Mouse (Mus musculus) limb, embryonic 13.5 days (tissue): Measurements from ENCODE around the gene Coro7. TPM values are rescaled to one million over a fixed set of nuclear protein-coding genes. Genes with fewer than 3 reads are reported as not detected.

ENCODE experiments used
- ATAC-seq: fragments of 200-750 bp; cut with Nextera tagmentation; 2 replicates; pipeline ENCODE4 v1.8.0; 2017; ENCODE audit warnings: low read depth, moderate number of reproducible peaks, moderate TSS enrichment; ENCODE audit not compliant: low FRiP score
- H3K27ac ChIP-seq: fragments of 300-500 bp; sonication (generic); 2 replicates; pipeline ENCODE4 v1.5.1; 2015; ENCODE audit warnings: inconsistent platforms, mild to moderate bottlenecking, moderate library complexity
- H3K27me3 ChIP-seq: fragments of 300-500 bp; sonication (generic); 2 replicates; pipeline ENCODE4 v1.6.1; 2015; ENCODE audit warnings: mild to moderate bottlenecking, inconsistent platforms
- H3K36me3 ChIP-seq: fragments of 300-500 bp; sonication (generic); 2 replicates; pipeline ENCODE4 v1.6.1; 2015; ENCODE audit warnings: inconsistent platforms, mild to moderate bottlenecking, moderate library complexity
- H3K4me1 ChIP-seq: fragments of 300-500 bp; sonication (generic); 2 replicates; pipeline ENCODE4 v1.6.1; 2015; ENCODE audit warnings: inconsistent platforms
- H3K4me2 ChIP-seq: fragments of 300-500 bp; sonication (generic); replicated peaks from 2 replicates; pipeline ENCODE4 v1.6.1; 2015; ENCODE audit warnings: inconsistent platforms, mild to moderate bottlenecking, moderate library complexity
- H3K4me3 ChIP-seq: fragments of 300-500 bp; sonication (generic); 2 replicates; pipeline ENCODE4 v1.5.1; 2015; ENCODE audit warnings: moderate library complexity, mild to moderate bottlenecking, inconsistent platforms
- H3K9ac ChIP-seq: fragments of 300-500 bp; sonication (generic); 2 replicates; pipeline ENCODE4 v1.6.1; 2015; ENCODE audit warnings: mild to moderate bottlenecking, inconsistent platforms
- H3K9me3 ChIP-seq: fragments of 300-500 bp; sonication (generic); 2 replicates; pipeline ENCODE4 v1.6.1; 2016; ENCODE audit warnings: inconsistent platforms
- WGBS: fragments of 180-500 bp; shearing (Covaris S2); methylation state at CpG from one replicate; pipeline ENCODE4 v1.1.7; 2015; 5-methylcytosine and 5-hydroxymethylcytosine counted together
- polyA plus RNA-seq: library from polyadenylated mRNA; unstranded; fragments of >200 nt; fragmentation: Nextera tagmentation; extraction: Ambion mirVana; gene quantifications from 2 replicates; pipeline ENCODE4 v1.2.1, GENCODE M21; 2015

Gene Coro7
- 19.6 and 20.8 TPM in 2 replicates for polyA plus RNA-seq

DNA sequence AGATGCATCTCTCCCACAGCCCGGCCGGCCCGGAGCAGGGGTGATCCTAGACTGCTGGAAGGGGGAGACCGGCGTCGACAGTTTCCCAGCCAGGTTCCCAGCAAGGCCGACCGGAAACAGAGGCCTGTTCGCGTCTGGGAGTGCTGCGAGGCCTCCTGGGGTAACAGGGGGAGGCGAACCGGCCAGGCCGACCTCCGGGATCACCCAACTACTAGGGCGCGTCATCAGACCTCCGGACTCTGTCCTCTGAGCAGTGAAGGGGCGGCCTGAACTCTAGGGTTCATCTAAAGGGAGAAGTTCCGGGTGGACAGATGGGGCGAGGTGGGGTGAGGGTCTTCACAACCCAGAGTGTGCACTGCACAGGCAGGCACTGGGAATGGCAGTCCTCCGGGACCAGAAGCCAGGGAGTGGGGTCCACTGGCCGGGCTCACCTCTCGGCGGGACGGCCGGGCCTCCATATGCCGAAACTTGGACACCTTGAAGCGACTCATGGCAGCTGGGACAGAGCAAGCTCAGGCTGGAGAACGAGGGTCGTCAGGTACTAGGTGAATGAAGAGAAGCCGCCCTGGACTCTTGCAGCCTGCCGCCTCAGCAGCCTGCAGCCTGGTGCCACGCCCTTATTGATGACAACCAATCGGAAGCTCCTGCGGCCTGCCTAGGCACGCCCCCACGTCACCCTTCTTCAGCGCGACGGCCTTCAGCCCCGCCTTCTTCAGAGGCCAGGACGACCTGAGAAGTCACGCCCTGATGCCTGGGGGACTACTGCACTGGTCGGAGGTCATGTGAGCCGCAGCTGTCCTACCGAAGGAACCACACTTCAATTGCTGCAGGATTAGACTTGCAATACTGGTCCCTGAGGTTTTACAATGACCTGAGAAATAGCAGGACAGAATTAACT lies at the start of gene Coro7:
Gene Coro7 (minus strand): TSS at position 657 of the 898 bp plus-strand sequence.
- under 1% methylated on average over 47 of the region's 47 CpGs for WGBS
- H3K27me3 ChIP-seq, result no peaks in the 10 kb centered on the region
- H3K27ac ChIP-seq, result no peak within 1 kb of the TSS; the same call in 1 of the 2 replicates
- peak within 1 kb of the TSS; percentile 95 for H3K4me2 ChIP-seq
- no peaks in the 10 kb centered on the region for H3K9me3 ChIP-seq
- peak; percentile 91 for ATAC-seq
- H3K36me3 ChIP-seq, result peaks cover 21% of the 10 kb centered on the region
- peak within 1 kb of the TSS; percentile 81 for H3K9ac ChIP-seq
- H3K4me3 ChIP-seq, result peak within 1 kb of the TSS; percentile 73
- H3K4me1 ChIP-seq, result peaks cover 21% of the 10 kb centered on the region

DNA sequence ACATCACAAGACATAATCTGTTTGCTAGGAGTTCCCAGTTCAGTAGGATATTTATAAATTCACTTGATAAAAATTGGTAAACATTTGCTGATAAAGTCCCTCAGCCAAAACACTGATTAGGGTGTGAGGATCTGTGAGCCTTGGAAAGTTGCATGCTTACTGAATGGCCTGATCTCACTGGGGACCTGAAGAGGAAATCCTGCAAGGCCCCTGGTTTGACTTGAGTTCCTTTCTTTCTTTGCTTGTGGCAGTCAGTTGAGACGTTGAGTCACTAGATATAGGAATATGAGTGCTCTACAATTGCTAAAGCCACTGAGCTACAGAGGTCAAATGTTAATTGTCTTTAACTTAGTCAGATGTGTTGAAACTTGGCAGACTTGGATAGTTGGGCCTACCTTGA lies 48.4 kb upstream of the Coro7 start:
- no peak for ATAC-seq
- Histone ChIP-seq H3K4me1 (peaks cover 22% of the 10 kb centered on the region), H3K27me3 (no peaks in the 10 kb centered on the region), H3K27ac (no peak overlapping the region), H3K4me3 (no peak overlapping the region), H3K9ac (no peak overlapping the region), H3K9me3 (no peaks in the 10 kb centered on the region), H3K4me2 (peak overlapping the region; percentile 88), H3K36me3 (no peaks in the 10 kb centered on the region)
- 59% methylated on average over 1 of the region's 1 CpGs for WGBS

DNA sequence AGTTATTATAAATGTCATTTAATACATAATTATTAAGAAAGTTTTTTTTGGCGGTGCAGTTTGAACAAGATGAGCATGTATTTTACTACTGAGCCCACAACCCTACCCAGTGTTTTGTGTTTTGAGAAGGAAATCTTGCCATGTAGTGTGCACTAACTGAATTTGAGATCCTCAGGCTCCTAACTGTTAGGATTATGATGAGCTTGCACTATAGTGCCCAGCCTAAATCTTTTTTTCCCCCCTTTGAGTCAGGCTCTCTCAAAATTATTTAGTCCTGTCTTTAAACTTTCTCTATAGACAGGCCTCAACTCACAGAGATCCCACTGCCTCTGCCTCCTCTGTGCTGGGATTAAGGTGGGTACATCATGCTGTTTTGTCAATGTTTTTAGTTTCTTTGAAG lies 47.9 kb upstream of the Coro7 start:
- Histone ChIP-seq H3K36me3 (no peaks in the 10 kb centered on the region), H3K4me1 (peaks cover 22% of the 10 kb centered on the region), H3K4me3 (peak overlapping the region; percentile 85), H3K9me3 (no peaks in the 10 kb centered on the region), H3K27me3 (no peaks in the 10 kb centered on the region), H3K4me2 (peak overlapping the region; percentile 88), H3K9ac (0 out of 2 replicates have a peak overlapping the region, but pooled peaks have one; percentile 92), H3K27ac (no peak overlapping the region)
- WGBS, result 92% methylated on average over 1 of the region's 1 CpGs
- ATAC-seq, result no peak

DNA sequence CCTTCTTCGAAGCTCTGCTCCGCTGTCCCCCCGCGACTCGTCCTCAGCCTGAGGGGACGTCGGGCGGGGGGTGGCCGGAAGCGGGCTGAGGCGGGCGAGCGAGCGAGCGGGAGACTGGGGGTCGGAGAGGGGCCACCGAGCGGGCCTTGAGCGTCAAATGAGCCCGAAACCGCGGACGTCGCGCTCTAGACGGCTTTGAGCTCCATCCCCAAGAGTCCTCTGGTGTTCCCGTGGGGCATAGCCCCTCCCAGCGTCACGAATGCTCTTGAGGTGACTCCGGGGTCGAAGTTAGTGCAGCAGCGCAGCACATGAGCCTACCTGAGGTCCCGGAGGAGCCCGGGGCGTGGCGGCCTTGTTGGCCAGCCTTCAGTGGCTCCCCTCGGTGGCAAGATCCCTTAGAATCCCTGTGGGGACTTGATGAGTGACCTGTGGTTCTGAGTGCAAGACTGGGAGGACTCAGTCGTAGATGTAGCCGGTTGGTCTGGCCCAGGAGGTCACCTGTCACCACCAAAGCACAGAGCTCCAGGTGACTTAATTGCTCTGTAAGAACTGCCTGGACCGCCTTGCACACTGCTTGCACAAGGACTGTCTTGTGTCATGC lies 47.1 kb upstream of the Coro7 start:
- peak; percentile 60; the same call in 1 of the 2 replicates for ATAC-seq
- Histone ChIP-seq H3K9ac (peak overlapping the region; percentile 92), H3K27me3 (no peaks in the 10 kb centered on the region), H3K27ac (peak overlapping the region; percentile 83), H3K4me1 (peaks cover 22% of the 10 kb centered on the region), H3K4me2 (peak overlapping the region; percentile 88), H3K4me3 (peak overlapping the region; percentile 85), H3K9me3 (no peaks in the 10 kb centered on the region), H3K36me3 (no peaks in the 10 kb centered on the region)
- under 1% methylated on average over 39 of the region's 40 CpGs for WGBS

DNA sequence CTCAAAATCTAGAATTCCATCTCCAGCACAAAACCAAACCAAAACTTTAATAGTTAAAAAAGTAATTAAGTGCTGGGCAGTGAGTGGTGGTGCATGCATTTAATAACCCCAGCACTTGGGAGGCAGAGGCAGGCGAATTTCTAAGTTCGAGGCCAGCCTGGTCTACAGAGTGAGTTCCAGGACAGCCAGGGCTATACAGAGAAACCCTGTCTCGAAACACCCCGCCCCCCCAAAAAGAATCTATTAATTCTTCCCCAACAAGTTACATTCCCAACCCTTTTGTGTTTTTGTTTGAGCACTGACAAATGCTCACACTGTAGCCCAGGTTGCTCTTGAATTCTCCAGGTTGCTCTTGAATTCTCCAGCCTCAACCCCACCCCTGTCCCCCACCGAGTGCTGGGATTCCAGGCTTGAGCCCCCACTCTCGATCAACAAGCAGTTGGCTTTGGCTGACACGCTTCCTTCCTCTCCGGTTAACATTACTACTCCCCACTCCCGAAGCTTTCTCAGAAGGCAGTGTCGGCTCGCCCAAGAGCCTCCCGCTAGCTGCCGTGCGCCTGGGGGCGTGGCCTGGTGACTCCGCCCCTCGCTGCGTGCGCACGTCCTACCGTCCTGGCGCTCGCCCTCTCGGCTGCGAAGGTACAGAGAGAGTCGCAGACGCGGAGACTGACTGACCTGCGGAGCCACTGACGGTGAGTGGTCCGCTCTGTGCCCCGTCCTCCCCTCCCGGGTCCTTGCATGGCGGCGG lies 46.4 kb upstream of the Coro7 start, which contains the start of gene Hmox2:
Gene Hmox2 (plus strand): TSS at position 582 of the 748 bp plus-strand sequence.
- peak; percentile 95 for ATAC-seq
- Histone ChIP-seq H3K36me3 (no peaks in the 10 kb centered on the region), H3K4me3 (peak within 1 kb of the TSS; percentile 85), H3K4me1 (peaks cover 22% of the 10 kb centered on the region), H3K4me2 (peak within 1 kb of the TSS; percentile 88), H3K27me3 (no peaks in the 10 kb centered on the region), H3K9ac (peak within 1 kb of the TSS; percentile 92), H3K27ac (peak within 1 kb of the TSS; percentile 83), H3K9me3 (no peaks in the 10 kb centered on the region)
- 5% methylated on average over 34 of the region's 35 CpGs for WGBS

DNA sequence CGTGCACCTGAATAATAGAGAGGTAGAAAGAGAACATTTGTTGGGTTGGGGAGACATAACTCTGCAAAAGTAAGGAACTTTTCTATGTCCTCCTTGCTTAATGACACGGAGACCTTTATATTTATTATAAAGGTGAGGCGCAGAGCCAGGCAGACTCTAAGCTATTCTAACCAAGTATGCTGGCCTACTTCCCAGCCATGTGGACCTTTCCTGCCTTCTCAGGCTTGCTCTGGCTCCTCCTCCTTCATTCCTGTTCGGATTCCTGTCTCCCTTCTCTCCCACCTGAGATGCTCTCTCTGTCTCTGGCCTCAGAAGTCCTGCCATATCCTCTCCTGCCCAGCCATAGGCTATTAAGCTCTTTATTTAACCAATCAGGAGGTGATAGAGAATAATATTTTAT lies 45.7 kb upstream of the Coro7 start:
- Histone ChIP-seq H3K4me1 (peaks cover 22% of the 10 kb centered on the region), H3K36me3 (no peaks in the 10 kb centered on the region), H3K27me3 (no peaks in the 10 kb centered on the region), H3K4me3 (no peak overlapping the region), H3K9me3 (no peaks in the 10 kb centered on the region), H3K9ac (no peak overlapping the region), H3K27ac (no peak overlapping the region), H3K4me2 (peak overlapping the region; percentile 88; the same call in 1 of the 2 replicates)
- no peak for ATAC-seq
- 77% methylated on average over 4 of the region's 4 CpGs for WGBS

DNA sequence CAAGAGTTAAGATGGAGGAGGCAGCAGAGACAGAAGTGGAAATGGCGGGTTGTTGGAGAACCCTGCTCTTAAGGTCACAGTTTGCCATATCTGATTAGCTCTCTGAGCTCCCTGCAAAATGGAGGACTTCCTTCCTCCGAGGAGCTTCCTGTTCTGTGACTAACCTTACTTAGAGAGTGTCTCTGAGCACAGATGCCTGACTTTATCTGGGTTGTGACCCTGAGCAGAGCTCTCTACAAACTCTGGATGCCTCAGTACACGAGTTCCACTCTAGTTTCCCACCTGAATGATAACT lies 43.3 kb upstream of the Coro7 start:
- no peaks in the 10 kb centered on the region for H3K9me3 ChIP-seq
- WGBS, result 74% methylated on average over 3 of the region's 3 CpGs
- H3K9ac ChIP-seq, result no peak overlapping the region
- H3K4me2 ChIP-seq, result no peak overlapping the region
- peaks cover 24% of the 10 kb centered on the region for H3K4me1 ChIP-seq
- H3K4me3 ChIP-seq, result no peak overlapping the region
- ATAC-seq, result no peak
- no peaks in the 10 kb centered on the region for H3K27me3 ChIP-seq
- H3K27ac ChIP-seq, result no peak overlapping the region
- H3K36me3 ChIP-seq, result no peaks in the 10 kb centered on the region

DNA sequence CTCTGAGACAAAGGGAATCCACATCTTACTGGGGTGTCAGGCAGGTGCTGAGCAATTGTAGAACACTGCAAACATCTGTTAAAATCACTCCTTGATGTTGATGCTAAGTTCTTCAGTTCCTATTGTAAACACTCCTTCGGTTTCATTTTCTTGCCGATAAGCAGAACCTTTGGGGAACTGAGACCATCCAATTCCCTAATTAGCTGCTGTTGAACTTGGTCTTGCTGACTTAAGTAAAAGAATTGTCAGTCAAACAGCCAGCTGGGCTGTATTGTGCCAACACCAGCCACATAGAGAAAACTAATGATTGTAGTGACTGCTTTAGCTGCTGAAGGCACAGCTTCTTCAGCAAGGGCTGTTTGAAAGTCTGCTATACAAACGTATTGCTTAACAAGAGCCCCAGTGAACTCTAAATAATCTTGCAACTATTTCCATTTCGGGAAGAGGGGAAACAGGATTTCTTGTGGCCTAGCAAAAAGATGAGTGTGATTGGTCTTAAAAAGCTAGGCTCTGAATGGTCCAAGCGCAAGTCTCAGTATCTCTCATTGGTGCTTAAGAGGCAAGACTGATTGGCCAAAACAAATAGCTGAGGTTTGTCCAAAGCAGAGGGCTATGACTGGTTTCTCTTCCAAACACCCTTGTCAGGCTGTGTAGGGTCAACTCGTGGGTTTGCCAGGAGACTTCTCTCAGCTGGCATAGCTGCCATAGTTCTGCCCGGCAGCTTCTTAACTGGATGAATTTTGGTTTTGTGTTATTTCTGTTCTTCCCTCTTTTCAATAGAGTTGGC lies 42.7 kb upstream of the Coro7 start:
- 80% methylated on average over 7 of the region's 7 CpGs for WGBS
- H3K4me2 ChIP-seq, result no peak overlapping the region
- H3K9me3 ChIP-seq, result no peaks in the 10 kb centered on the region
- H3K27me3 ChIP-seq, result no peaks in the 10 kb centered on the region
- no peak for ATAC-seq
- H3K36me3 ChIP-seq, result no peaks in the 10 kb centered on the region
- peaks cover 23% of the 10 kb centered on the region for H3K4me1 ChIP-seq
- H3K9ac ChIP-seq, result no peak overlapping the region
- no peak overlapping the region for H3K4me3 ChIP-seq
- no peak overlapping the region for H3K27ac ChIP-seq

DNA sequence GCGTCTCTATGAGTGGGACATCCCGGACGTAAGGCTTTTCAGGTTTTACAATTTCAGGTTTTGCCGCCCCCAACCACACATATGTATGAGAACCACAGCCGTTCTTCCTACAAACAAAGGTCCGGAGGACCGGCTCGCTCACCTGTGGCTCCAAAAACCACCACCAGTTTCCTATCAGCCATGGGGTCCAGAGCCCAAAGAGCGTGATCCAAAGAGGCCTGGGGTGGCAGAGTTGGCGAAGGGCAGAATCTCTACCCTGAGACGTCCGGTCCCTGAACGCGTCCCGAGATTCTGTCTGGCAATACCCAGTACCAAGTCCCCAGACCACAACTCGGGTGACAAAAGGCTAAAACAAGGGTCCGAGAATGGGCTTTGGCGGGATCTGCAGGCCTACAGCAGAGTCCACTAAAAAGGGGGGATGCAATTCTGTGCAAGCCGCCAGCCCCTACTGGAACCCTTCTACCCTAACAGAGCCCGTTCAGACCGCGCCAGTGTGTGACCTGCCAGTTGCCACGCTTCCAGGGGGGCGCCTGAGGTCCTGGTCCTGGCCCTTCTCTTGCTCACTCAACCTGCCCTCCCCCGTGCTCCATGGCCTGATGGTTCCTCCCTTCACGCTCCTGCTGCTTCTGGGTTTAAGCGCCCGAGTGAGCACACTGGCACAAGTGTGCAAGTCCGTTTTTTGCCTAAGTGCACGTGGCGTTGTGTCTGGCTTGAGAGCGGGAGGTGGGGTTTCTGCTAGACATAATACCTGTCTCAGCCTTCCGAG lies 39.4 kb upstream of the Coro7 start, which contains the start of gene Nmral1:
Gene Nmral1 (minus strand): TSS at position 604 of the 766 bp plus-strand sequence.
- peak within 1 kb of the TSS; percentile 92 for H3K27ac ChIP-seq
- peak within 1 kb of the TSS; percentile 69 for H3K4me3 ChIP-seq
- ATAC-seq, result peak; percentile 89
- H3K4me1 ChIP-seq, result peaks cover 12% of the 10 kb centered on the region
- H3K9ac ChIP-seq, result peak within 1 kb of the TSS; percentile 79
- 6% methylated on average over 33 of the region's 33 CpGs for WGBS
- peak within 1 kb of the TSS; percentile 66 for H3K4me2 ChIP-seq
- no peaks in the 10 kb centered on the region for H3K9me3 ChIP-seq
- no peaks in the 10 kb centered on the region for H3K27me3 ChIP-seq
- H3K36me3 ChIP-seq, result peaks cover 27% of the 10 kb centered on the region

DNA sequence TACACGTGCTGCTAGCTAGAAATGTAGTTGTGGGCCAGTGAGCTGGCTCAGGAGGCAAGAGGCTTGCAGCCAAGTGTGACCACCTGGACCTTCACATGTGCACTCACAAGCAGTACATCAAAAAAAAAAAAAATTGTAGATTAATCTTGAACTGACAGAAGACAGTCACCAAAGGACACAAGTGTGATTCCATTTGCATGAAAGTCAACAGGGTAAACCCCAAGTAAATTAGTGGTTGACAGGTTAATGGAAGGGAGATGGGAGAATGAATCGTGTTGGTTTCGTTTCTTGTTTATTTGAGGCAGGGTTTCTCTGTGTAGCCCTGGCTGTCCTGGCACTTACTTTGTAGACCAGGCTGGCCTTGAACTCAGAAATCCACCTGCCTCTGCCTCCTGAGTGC lies 38.3 kb upstream of the Coro7 start:
- 51% methylated on average over 3 of the region's 3 CpGs for WGBS
- Histone ChIP-seq H3K36me3 (peaks cover 37% of the 10 kb centered on the region), H3K27ac (no peak overlapping the region), H3K9me3 (no peaks in the 10 kb centered on the region), H3K4me1 (peaks cover 12% of the 10 kb centered on the region), H3K4me3 (peak overlapping the region; percentile 69), H3K4me2 (peak overlapping the region; percentile 66), H3K27me3 (no peaks in the 10 kb centered on the region), H3K9ac (peak overlapping the region; percentile 79)
- ATAC-seq, result no peak
